Mouse (Mus musculus) v-Abl transformed pro-B cells (cell line): ENCODE results near the gene Selenop.

Experiments used
- in situ Hi-C, 2 experiments: fragments of 400-800 bp; cut with MboI; formaldehyde crosslinking; loops; one replicate each; pipeline ENCODE4 v1.15.1; 2025; ENCODE audit not compliant: unreplicated experiment in 2 of 2

The Selenop gene

GRCm38 (mm10) chr15:3264828-3265227, 3.5 kb upstream of the Selenop start:
- in situ Hi-C loops: loop anchor here (5.0 to 25.0 kb wide), 2 partner anchors 33 to 1847 kb away; partner anchors contain the start of genes Card6 (in 1 of the 2) and Rpl37 (in 1 of the 2)

- in situ Hi-C loops: loop anchor here (5.0 to 25.0 kb wide), 2 partner anchors 37 to 1843 kb away; partner anchors contain the start of genes Card6 (in 1 of the 2) and Rpl37 (in 1 of the 2)
These were observed 1.1 kb downstream of the Selenop start for GRCm38 (mm10) chr15:3269496-3269895.

- in situ Hi-C loops: loop anchor here (5.0 to 25.0 kb wide), 5 partner anchors 38 to 1845 kb away; partner anchors contain the start of genes Rpl37 (in 2 of the 2), AW549877 (in 1 of the 2) and Card6 (in 1 of the 2)
These were observed 1.8 kb downstream of the Selenop start for GRCm38 (mm10) chr15:3269996-3270645.

GRCm38 (mm10) chr15:3270646-3271077, 2.3 kb downstream of the Selenop start:
- in situ Hi-C loops: loop anchor here (5.0 to 25.0 kb wide), 4 partner anchors 58 to 1844 kb away; partner anchors contain the start of genes Rpl37 (in 2 of the 2), AW549877 (in 1 of the 2) and Card6 (in 1 of the 2)

- in situ Hi-C loops: loop anchor here (5.0 to 25.0 kb wide), 4 partner anchors 59 to 1844 kb away; partner anchors contain the start of genes Rpl37 (in 2 of the 2), AW549877 (in 1 of the 2) and Card6 (in 1 of the 2)
These were observed 2.9 kb downstream of the Selenop start for GRCm38 (mm10) chr15:3271216-3271615.

GRCm38 (mm10) chr15:3273191-3273590, 4.8 kb downstream of the Selenop start:
- in situ Hi-C loops: loop anchor here (5.0 to 25.0 kb wide), 4 partner anchors 61 to 1842 kb away; partner anchors contain the start of genes Rpl37 (in 2 of the 2), AW549877 (in 1 of the 2) and Card6 (in 1 of the 2)

- in situ Hi-C loops: loop anchor here in 1 of 2 experiments (10.0 kb wide), 2 partner anchors 717 to 1837 kb away; partner anchors contain the start of genes AW549877 and Rpl37
These were observed 9.0 kb downstream of the Selenop start for GRCm38 (mm10) chr15:3277391-3277790.

GRCm38 (mm10) chr15:3279242-3279641, 10.9 kb downstream of the Selenop start:
- in situ Hi-C loops: loop anchor here in 1 of 2 experiments (10.0 kb wide), 2 partner anchors 716 to 1836 kb away; partner anchors contain the start of genes AW549877 and Rpl37

- in situ Hi-C loops: no loop called here
These were observed 12.9 kb downstream of the Selenop start for GRCm38 (mm10) chr15:3281216-3281615.

GRCm38 (mm10) chr15:3281737-3282136, 13.4 kb downstream of the Selenop start:
- in situ Hi-C loops: no loop called here

- in situ Hi-C loops: no loop called here
These were observed 17.7 kb downstream of the Selenop start for GRCm38 (mm10) chr15:3286032-3286431.

GRCm38 (mm10) chr15:3290435-3290834, 22.1 kb downstream of the Selenop start:
- in situ Hi-C loops: no loop called here

GRCm38 (mm10) chr15:3293477-3293876, 25.1 kb downstream of the Selenop start:
- in situ Hi-C loops: no loop called here

GRCm38 (mm10) chr15:3295986-3296385, 27.6 kb downstream of the Selenop start:
- in situ Hi-C loops: no loop called here

GRCm38 (mm10) chr15:3297615-3298014, 29.3 kb downstream of the Selenop start:
- in situ Hi-C loops: no loop called here

GRCm38 (mm10) chr15:3300361-3301100, 32.2 kb downstream of the Selenop start:
- in situ Hi-C loops: no loop called here

- in situ Hi-C loops: no loop called here
These were observed 35.1 kb downstream of the Selenop start, which contains the start of gene Ccdc152 for GRCm38 (mm10) chr15:3303426-3303825. Gene Ccdc152, minus strand, starts transcription at chr15:3303526.

- in situ Hi-C loops: no loop called here
These were observed 41.5 kb downstream of the Selenop start for GRCm38 (mm10) chr15:3309856-3310255.

GRCm38 (mm10) chr15:3312937-3313336, 44.6 kb downstream of the Selenop start:
- in situ Hi-C loops: no loop called here

GRCm38 (mm10) chr15:3316617-3317016, 48.3 kb downstream of the Selenop start:
- in situ Hi-C loops: no loop called here

- in situ Hi-C loops: no loop called here
These were observed 51.6 kb downstream of the Selenop start for GRCm38 (mm10) chr15:3319929-3320328.
